Mouse (Mus musculus) MEL-GATA-1-ER (cell line): ENCODE results near the gene Itga10.
"Not testable (repeated sequence)": the region's sequence is repeated elsewhere in the genome, so short reads cannot be mapped to it uniquely, and the experiment has no call there.

Experiments used
- DNase-seq: peaks from one replicate; pipeline ENCODE4 v3.0.0-alpha.2; 2012; ENCODE audit warnings: low read depth; ENCODE audit errors: extremely low read depth

The Itga10 gene

GRCm38 (mm10) chr3:96645018-96645649 lies at the start of gene Itga10:
Gene Itga10 (plus strand): TSS chr3:96645584.
- DNase-seq = peak; percentile 39

- DNase-seq = no peak
Measured at GRCm38 (mm10) chr3:96595661-96596060, 49.7 kb upstream of the Itga10 start.

GRCm38 (mm10) chr3:96596228-96596707 lies 49.1 kb upstream of the Itga10 start, which contains the start of gene Ankrd34a:
Gene Ankrd34a (plus strand): TSS chr3:96596636.
- no peak for DNase-seq

GRCm38 (mm10) chr3:96596855-96597254 lies 48.5 kb upstream of the Itga10 start:
- DNase-seq = no peak

GRCm38 (mm10) chr3:96597435-96597891 lies 47.9 kb upstream of the Itga10 start:
- DNase-seq = peak; percentile 59

GRCm38 (mm10) chr3:96598156-96599068 lies 47.0 kb upstream of the Itga10 start:
- no peak for DNase-seq

- DNase-seq = no peak
Measured at GRCm38 (mm10) chr3:96599069-96599393, 46.4 kb upstream of the Itga10 start.

GRCm38 (mm10) chr3:96599411-96599810 lies 46.0 kb upstream of the Itga10 start:
- DNase-seq = no peak

- DNase-seq = peak; percentile 100
Measured at GRCm38 (mm10) chr3:96600639-96601250, 44.6 kb upstream of the Itga10 start, which contains the start of gene Lix1l. Gene Lix1l (plus strand): TSS chr3:96601149.

GRCm38 (mm10) chr3:96601251-96601787 lies 44.1 kb upstream of the Itga10 start:
- peak; percentile 68 for DNase-seq

- DNase-seq = no peak
Measured at GRCm38 (mm10) chr3:96601941-96602703, 43.3 kb upstream of the Itga10 start.

GRCm38 (mm10) chr3:96602704-96603084 lies 42.7 kb upstream of the Itga10 start:
- no peak for DNase-seq

GRCm38 (mm10) chr3:96603311-96603710 lies 42.1 kb upstream of the Itga10 start:
- DNase-seq = no peak

- DNase-seq = not testable (repeated sequence)
Measured at GRCm38 (mm10) chr3:96606007-96606406, 39.4 kb upstream of the Itga10 start.

- no peak for DNase-seq
Measured at GRCm38 (mm10) chr3:96606618-96607017, 38.8 kb upstream of the Itga10 start.

- DNase-seq = no peak
Measured at GRCm38 (mm10) chr3:96617941-96618340, 27.4 kb upstream of the Itga10 start.

GRCm38 (mm10) chr3:96623201-96623600 lies 22.2 kb upstream of the Itga10 start:
- no peak for DNase-seq

- DNase-seq = peak; percentile 100
Measured at GRCm38 (mm10) chr3:96629729-96630600, 15.4 kb upstream of the Itga10 start, which contains the start of gene Rbm8a. Gene Rbm8a (plus strand): TSS chr3:96629933.

GRCm38 (mm10) chr3:96632058-96632457 lies 13.3 kb upstream of the Itga10 start:
- no peak for DNase-seq

GRCm38 (mm10) chr3:96634015-96634414 lies 11.4 kb upstream of the Itga10 start:
- DNase-seq = peak; percentile 24
